Mouse (Mus musculus): Measurements from ENCODE around the gene Gm13306.
"Not testable (repeated sequence)": the region's sequence is repeated elsewhere in the genome, so short reads cannot be mapped to it uniquely, and the experiment has no call there.

DNA sequence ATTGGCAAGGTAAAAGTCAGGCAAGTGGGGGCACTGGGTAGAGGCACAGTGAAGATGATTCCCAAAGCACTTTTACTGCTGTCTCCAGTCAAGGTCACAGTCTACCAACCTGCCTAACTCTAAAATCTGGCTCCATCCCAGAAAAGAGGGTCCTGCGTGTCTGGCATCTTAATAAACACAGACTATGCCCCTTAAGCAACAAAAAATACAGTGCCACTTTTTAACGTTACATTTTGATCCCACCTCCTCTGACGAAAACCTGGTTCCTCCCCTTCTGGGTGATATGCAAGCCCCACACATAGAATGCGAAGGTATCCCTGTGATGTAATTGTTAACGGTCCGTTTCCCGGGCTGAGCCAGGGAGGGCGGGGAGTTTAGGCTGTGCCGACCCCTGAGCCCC is at the start of gene Gm13306:
- TF ChIP-seq CTCF (IDR thresholded peaks at IDR 0.05; ENCODE audit: low read depth, low read length); EP300 (IDR thresholded peaks at IDR 0.05; ENCODE audit: insufficient read depth, low read depth, low read length); POLR2A (IDR thresholded peaks at IDR 0.05; ENCODE audit: insufficient read depth, low read length): not testable (repeated sequence)

All from ES-Bruce4 (cell line).